Mouse (Mus musculus) activated CD4-positive, CD25-positive, alpha-beta regulatory T cell, adult 4 months (primary cell): ENCODE measurements around the gene Tll1. TPM values are rescaled to one million over a fixed set of nuclear protein-coding genes. Genes with fewer than 3 reads are reported as not detected.

ENCODE experiments used
- ATAC-seq: one replicate; pipeline ENCODE4 v1.8.0; 2017
- polyA plus RNA-seq, 2 experiments: library from polyadenylated mRNA; unstranded; fragments of 100-300 nt; shearing (Covaris generic); gene quantifications; one replicate each; pipeline ENCODE4 v1.2.1; 2017

Tll1 gene
- not detected for polyA plus RNA-seq

DNA sequence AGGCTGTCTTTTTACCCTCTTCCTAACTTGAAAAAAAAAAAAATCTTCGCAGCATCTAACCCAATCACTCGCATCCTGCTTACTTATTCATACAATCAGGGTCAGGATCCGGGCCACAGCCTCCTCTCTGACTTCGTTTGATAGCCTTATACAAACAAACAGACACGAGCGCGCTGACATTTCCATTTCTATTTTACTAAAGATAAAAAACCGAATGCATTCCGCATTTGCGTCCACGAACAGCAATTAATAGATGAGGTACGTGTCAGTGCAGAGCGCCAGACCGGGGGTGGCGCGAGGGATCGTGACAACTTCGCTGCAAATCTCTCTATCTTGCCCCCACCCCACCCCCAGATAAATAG lies at the start of gene Tll1:
Gene Tll1 (minus strand): TSS at position 248 of the 362 bp plus-strand sequence.
- ATAC-seq, result no peak

DNA sequence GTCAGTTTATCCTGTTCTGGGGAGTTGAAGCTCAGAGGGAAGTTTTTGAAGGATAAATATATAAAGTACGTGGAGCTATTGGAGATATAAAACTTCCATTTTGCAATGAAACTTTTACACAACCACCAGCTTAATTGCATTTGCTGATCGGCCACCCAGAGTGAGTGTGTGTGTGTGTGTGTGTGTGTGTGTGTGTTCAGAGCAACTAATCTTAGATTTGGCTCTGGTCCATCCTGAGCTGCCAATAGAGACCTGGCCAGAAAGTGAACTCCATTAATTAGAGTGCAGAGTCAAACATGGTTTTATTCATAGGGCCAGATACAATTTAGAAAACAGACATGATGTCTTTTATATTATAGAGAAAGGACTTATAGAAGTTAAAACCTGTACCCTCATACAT lies 32.6 kb upstream of the Tll1 start:
- ATAC-seq, result no peak

DNA sequence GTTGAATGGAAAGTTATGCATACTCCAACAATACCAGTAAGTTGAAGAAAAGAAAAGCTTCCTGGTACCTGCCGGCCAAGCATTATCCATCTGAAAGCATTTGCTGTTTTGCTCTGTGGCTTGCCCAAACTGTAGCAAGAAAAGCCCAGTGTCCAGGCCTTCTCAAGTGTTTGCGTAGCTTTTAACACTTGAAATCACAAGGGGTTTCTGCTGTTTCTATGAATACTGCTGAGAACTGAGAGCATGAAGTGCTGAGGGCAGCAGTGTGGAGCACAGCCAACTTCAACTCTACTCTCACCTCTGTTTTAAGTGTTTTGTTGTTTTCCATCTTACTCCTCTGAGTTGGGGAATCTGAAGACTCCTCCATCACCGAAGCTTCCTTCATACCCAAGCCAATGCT lies 15.5 kb upstream of the Tll1 start:
- ATAC-seq, result no peak

DNA sequence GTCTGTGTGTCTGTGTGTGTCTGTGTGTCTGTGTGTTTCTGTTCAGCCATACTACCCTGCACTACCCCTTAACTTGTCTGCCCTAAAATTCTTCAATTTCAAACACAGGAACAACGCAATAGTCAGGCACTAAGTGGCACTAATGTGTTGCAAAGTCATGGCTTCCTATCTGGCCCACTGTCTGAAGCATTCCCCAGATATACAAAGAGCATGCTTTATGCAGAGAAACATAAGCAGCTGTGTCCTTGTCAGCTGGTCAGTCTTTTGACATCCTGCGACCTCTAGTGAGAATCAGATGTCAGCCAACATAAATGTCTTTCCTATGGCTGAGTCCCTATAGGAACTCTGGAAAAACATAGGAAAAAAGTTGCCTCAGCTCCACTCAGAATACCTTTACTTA lies 11.6 kb upstream of the Tll1 start:
- no peak for ATAC-seq

GRCm38 (mm10) chr8:64216252-64216651 lies 10.2 kb upstream of the Tll1 start:
- ATAC-seq, result no peak

DNA sequence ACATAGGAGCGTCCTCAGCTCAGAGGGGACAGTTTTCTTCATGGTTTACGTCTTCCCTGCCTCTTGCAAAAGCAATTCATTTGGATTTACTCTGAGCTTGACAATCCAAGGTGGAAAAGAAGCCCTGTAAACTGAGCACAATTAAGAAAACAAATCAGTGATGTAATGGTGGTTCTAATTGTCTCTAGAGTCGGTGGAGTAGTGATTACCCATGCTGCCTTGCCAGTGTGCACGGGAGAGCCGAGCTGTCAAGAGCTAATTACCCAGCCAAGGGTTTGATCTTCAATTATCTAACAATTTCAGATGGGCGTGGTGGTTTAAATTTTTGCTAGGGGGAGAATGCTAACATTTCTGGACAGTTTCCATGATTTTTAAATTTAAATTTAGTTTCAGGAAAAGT lies 9.3 kb upstream of the Tll1 start:
- ATAC-seq, result no peak

- ATAC-seq, result no peak
Measured at GRCm38 (mm10) chr8:64214906-64215305, 8.8 kb upstream of the Tll1 start.

DNA sequence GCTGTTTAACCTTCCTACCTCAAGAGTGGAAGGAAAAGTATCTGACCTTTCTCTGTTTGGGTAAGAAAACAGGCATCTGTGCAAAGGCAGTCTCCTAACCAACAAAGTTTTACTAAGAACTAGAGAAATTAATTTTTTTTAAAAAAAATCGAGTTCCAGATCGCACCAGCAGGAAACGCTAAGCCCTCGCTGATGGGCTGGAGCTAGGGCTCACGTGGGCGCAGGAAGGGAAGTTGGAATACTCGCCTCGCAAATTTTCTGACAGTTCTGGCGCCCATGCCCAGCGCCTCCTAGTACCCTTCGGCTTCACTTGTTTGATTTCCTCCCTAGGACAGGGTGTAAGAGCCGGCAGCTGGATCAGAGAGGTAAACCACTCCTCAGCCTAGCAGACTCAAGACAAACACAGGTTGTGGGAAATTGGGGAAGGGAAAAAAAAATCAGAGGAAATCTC lies 365 bp upstream of the Tll1 start:
- no peak for ATAC-seq

GRCm38 (mm10) chr8:64205321-64206023 lies 599 bp downstream of the Tll1 start:
- ATAC-seq, result no peak

DNA sequence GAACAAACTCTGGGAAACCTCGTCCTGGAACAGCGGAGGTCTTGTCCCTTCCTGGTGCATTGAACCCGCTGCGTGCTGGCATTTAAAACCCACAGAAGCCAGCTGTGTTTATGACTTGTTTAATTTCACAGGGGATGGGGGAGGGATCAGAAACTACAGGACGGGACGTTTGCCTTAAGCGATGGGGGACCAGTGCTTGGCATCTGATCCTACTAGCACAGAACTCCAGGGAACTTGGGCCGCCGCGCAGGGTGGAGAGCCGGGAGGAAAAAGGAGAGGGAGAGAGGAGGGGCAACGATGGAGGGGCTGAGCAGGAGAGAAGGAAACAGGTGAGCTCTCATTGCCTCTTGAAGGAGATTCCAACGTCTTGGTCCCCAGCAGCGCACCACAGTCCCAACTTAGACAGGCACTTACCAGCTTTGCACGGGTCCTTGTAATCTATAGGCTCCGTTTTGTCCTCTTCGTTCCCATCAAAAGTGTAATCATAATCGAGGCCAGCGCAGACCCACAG lies 1.2 kb downstream of the Tll1 start:
- no peak for ATAC-seq

GRCm38 (mm10) chr8:64204167-64204566 lies 1.9 kb downstream of the Tll1 start:
- no peak for ATAC-seq

DNA sequence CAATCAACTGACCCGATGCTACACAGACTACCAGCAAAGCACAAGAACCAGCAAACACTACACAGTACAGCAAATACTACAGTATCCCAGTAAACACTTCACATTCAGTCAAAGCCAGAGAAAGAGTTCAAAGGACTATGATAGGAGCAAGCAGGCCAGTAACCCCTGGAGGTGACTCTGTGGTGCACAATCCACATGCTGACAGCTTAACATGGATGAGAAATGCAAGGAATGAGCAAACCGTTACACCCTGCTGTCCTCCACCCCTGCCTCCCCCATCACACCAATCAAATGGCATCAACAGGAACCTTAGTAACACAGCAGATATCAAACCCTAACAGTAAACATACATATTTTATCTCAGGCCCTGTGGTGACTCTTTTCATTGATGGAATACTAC lies 7.7 kb downstream of the Tll1 start:
- ATAC-seq, result no peak

- ATAC-seq, result no peak
Measured at GRCm38 (mm10) chr8:64193421-64193820, 12.7 kb downstream of the Tll1 start.

GRCm38 (mm10) chr8:64187881-64188280 lies 18.2 kb downstream of the Tll1 start:
- no peak for ATAC-seq

DNA sequence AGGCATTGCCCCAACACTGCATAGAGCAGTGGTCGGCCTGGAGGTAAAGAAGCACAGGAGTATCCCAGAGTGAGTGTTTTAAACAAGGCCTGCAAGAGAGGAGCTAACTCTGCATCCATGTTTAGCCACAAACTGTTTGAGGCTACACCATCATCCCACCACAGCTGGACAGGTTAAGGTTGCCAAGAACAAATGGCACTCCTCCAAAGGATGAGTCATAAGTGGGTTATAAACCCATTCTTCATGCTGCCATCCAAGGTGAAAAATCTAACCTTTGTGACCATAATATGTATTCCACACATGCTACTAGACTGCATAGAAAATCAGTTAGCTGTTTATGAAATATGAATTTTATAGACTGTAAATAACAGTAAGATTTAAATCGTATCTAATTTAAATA lies 29.1 kb downstream of the Tll1 start:
- ATAC-seq, result no peak

GRCm38 (mm10) chr8:64174916-64175315 lies 31.2 kb downstream of the Tll1 start:
- no peak for ATAC-seq

GRCm38 (mm10) chr8:64173759-64174158 lies 32.3 kb downstream of the Tll1 start:
- ATAC-seq, result no peak

DNA sequence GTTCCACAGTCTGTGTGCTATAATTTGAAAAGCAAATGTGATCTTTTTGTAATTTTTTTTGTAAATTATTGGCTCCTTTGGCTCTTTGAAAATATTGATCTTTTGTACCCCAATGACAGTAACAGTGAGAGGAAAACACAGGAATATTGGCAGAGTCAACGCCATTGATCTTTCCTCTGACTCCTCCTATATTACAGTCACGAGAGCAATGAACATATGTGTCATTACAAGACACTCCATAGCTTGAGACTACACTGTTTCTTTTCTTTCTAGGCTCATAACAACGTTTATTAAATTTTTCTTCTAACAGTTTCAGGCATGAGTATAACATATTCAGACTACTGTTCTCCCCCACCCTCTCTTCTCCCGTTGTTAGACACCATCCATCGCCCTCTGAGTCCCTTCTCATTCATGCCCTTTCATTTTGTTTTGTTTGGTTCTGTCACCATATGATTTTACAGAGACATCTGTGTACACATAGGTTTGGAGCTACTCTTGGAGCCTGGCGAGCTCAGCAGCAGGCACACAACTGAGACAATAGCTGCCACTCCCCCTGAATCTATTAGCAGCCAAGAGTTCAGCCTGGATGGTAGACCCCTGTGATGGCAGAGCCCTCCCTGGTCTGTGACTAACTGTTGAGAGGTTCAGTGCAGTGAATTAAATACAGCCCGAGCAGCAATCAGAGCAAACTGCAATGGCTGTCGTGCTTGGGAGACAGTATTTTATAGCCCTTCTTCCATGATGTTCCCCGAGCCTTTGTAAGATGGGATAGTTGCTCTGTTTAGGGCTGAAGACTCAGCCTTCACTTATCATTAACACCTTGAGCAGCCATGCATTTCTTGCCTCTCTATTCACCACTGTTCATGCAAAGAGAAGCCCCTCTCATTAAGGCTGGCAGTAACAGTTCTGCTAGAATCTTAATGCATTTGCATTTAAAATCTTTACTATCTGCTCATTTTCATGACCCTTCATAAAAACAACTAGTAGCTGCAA lies 52.9 kb downstream of the Tll1 start:
- no peak for ATAC-seq

DNA sequence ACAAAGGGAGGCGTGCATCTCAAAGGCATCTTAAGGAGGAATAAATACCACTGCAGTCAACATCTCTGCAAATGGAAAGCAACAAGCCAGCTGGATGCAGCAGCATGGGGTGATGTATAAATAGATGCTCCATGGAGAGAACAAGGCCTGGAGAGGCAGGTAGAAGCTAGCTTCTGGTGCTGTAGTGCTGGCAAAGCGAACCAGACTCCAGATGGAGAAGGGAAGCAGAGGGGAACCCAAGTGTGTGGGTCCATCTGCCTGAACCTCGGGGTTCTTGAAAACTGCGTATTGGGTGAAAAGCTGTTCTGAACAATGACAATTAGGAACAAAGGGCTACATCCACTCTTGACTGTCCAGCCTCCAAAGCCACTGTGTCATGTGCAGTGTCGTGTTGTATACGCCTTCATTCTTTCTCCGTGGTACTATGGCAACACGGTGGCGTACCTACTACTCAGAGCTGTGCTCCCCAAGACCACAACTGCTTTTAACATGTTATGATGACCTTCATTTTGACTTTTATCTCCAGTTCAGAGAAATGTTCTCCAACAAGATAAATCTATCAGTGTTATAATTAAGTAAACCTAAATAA lies 53.8 kb downstream of the Tll1 start:
- ATAC-seq, result no peak

DNA sequence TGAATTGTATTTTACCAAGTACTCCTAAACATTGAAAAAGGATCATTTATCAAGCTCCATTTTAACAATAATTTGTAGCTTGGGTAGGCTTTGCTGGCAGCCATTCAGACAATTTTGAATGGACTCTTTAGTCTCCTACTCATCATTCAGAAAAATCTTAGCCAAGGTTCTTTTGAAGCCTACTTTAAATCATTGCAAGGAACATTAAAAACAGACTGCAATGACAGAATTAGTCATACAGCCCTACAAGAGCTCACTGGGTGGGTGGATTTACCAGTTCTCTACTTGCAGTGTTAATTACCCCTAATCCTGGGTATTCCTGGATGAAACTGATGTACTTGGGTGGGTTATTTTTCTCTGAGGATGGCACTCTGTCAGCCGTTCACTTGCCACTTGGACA lies 69.5 kb downstream of the Tll1 start:
- ATAC-seq, result no peak

DNA sequence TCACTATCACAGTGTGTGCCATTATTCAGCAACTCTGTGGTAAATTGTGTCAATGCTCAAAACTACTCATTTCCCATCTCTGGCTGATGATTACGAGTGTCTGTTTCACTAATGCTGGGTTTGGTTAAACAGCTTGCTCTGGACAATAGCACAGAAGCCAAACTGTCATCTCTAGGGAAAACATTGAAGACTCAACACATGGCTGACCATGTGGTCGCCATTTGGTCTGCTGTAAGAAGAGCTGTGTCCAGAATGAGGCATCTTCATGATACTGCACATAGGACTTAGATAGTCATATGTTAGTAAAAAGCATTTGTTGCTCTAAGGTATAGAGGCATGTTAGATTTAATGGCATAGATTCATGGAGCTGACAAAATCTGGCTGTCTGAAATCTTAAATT lies 98.9 kb downstream of the Tll1 start:
- ATAC-seq, result no peak

- no peak for ATAC-seq
Measured at GRCm38 (mm10) chr8:64073396-64073795, 132.7 kb downstream of the Tll1 start.

DNA sequence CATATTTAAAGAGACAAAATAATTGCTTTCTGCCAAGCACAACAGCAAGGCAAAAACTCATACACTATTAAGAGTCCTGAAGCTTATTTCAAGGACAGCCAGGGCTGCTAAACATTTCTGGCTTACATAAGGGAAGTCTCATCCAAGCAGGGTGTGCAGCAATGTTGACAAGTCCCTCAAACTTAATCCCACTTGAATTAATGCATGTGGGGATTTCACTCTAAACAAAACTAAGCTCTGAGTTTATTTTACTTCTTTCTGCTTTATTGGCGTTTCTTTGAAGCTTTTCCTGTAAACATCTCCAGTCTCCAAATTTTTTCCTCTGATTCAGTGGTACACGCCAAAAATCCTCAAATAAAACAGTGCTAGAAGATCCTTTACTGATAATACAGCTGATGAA lies 146.2 kb downstream of the Tll1 start:
- ATAC-seq, result no peak
